Mouse (Mus musculus) layer of hippocampus, adult 2 months (tissue): ENCODE measurements around the gene Acot7. TPM values are rescaled to one million over a fixed set of nuclear protein-coding genes. Genes with fewer than 3 reads are reported as not detected.

Experiments
- DNase-seq, 2 experiments: peaks; one replicate each; pipeline ENCODE4 v3.0.0; 2022; ENCODE audit warnings: low spot score in 2 of 2
- H3K27ac ChIP-seq: fragments of 200-600 bp; 2 replicates; pipeline ENCODE4 v1.8.1; 2022
- H3K4me3 ChIP-seq: fragments of 200-600 bp; 2 replicates; pipeline ENCODE4 v1.8.1; 2022; ENCODE audit warnings: mild to moderate bottlenecking
- CTCF ChIP-seq: fragments of 200-600 bp; conservative IDR thresholded peaks from 2 replicates; pipeline ENCODE4 v1.8.1; 2022; ENCODE audit warnings: antibody characterized with exemption, mild to moderate bottlenecking, moderate library complexity
- total RNA-seq, 2 experiments: library from RNA; stranded (reverse); gene quantifications; 2 replicates each; pipeline ENCODE4 v1.2.3; 2021

Acot7 gene
- total RNA-seq, 2 experiments from 2014 or later: 306 to 335 TPM

DNA sequence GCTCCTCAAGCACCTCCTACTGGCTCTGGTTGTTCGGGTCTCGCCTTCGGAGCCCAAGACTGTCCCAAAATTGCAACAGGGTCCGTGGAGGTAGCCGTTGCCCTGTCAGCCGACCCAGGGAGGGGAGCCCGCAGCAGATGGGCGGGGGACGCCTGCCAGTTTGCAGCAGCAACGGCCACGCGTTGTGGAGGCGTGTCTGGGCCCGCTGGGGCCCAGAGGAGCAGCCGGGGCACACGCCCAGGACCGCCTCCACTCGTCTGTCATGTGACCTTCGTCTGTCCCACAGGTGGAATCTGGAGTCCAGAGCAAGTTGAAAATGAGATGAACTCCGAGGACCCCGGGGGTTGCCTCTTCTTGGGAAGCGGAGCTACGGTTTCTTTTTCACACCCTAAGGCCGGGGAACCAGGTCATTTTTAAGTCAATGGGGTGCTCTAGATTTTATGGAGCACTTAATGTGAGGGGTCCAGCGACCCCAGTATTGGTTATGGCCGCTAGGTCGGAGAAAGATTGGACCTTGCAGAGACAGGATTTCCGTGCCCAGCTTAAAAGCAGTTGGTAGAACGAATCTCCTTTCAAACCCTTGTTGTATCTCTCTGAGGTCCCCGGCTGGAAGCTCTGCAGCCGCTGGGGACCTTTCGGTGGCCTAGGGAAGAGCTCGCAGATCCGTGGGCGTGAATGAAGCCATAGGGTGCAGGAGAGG lies 19.2 kb upstream of the Acot7 start, which contains the start of gene Hes2:
TSS of gene Hes2 (plus strand) at position 283 of the 700 bp plus-strand sequence.
- DNase-seq: no peak
- Histone ChIP-seq H3K27ac (no peak within 1 kb of the TSS), H3K4me3 (no peak within 1 kb of the TSS; the same call in 1 of the 2 replicates)
- no peak for TF ChIP-seq CTCF

DNA sequence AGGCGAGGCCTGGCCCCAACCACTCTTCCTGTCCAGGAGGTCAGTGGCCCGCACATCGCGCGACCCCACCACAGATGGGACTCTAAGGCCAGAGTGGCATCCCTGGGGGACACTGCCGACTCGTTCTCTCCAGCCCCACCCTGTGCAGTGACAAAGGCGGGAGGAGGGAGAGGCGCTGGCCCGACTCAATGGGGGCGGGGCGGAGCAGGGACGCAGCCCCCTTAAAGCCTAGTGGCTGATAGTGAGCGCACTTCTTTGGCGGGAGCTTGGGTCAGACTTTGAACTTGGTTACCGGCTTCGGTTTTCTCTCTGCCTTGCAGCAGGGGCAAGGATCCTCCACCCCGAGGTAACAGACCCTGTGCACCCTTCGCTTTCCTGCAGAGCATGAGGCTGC lies 18.7 kb upstream of the Acot7 start:
- no peak for TF ChIP-seq CTCF
- Histone ChIP-seq H3K27ac (no peak overlapping the region), H3K4me3 (no peak overlapping the region; the same call in 1 of the 2 replicates)
- DNase-seq: no peak

DNA sequence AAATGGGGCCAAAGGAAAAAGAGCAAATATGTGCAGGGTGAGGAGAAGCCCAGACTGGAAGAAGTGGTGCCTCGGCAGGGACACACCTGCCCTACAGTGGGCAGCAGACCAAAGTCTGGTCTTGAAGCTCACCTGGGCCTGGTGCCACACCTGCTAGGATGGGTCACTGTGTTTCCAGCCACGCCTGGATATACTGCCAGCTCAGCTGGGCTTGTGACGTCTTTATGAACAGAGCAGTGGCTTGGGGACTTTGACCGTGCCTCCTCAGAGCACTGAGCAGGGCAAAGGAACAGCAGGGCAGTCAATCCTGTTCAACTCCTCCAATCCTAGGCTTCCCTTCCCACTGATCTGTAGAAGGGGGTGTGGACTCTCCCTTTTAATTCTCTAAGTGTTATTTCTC lies 17.2 kb upstream of the Acot7 start:
- TF ChIP-seq CTCF: no peak
- Histone ChIP-seq H3K27ac (no peak overlapping the region), H3K4me3 (no peak overlapping the region)
- DNase-seq: no peak

DNA sequence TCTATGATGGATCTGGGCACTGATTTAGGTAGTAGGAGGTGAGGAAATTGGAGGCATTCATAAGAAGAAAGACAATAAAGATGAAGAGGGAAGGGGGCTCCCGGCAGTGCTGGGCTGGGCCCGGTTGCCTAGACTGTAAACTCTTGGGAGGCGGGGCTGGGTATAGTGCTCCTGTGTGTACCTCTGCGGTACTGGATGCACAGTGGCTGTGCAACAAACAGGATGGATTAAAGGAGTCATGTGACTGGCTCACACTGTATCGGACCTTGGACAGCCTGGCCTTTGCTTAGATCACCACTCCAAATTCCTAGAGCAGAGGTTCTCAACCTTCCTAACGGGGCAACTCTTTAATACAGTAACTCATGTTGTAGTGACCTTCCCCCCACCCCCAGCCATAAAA lies 16.3 kb upstream of the Acot7 start:
- TF ChIP-seq CTCF: no peak
- no peak overlapping the region for H3K4me3 ChIP-seq
- no peak for DNase-seq
- H3K27ac ChIP-seq: no peak overlapping the region

DNA sequence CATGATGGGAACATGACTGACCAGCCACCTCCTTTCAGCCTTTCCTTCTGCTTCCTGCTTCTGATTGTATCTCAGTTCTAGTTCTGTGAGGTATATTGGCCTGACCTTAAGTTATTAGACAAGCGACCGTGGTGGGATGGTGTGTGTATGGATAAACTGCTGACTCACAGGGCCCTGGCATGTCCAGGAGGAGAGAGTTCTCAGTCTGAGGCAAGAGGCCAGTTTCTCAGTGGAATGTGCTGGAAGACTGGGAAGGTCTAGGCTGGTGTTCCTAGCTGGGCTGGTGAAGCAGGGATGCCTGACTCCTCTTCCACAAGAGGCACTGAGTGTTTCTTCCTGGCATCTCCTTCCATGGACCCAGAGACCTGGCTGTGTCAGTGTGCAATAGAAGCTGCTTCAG lies 15.2 kb upstream of the Acot7 start:
- no peak for DNase-seq
- TF ChIP-seq CTCF: no peak
- no peak overlapping the region for H3K27ac ChIP-seq
- no peak overlapping the region for H3K4me3 ChIP-seq

DNA sequence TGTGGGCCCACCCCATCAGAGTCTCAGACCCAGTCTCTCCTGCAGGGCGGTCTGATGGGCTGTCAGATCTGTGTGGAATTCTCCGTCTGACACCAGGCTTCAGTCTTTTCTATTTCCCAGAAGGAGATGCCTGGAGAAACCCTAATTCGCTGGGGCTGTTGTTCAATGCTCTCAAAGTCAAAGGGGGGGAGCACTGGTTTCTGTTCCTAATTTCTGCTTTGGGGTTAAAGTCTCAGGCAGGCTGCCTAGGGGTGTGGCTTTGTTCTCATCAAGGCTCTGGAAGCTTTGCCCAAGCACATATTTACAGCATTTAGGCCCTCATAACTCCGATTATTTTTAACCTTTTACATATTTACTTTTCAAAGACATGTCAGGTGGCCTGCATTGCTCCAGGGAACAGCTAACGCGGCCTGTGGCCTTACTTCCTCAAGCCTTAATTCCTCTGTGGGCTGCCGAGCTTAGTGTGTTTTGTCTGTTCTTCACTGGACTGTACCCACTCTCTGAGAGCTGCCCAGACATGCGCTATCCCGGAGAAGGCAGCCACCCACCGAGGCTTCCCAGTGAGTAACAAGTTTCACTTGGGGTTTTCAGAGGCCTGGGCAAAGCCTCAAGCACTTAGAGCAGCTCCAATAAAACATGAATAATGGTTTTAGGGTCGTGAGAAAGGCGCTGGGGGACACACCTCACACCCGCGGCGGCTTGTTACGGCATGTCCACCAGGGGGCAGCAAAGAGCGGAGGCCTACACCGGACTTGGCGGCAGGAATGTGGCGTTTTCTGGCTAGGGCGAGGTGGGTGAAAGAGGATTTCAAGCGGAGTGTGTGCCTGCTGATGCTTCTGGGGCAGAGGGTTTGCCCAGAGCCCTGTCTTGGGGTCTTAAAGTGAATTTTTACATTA lies 12.7 kb upstream of the Acot7 start:
- H3K27ac ChIP-seq: no peak overlapping the region
- TF ChIP-seq CTCF: peak; percentile 98
- H3K4me3 ChIP-seq: no peak overlapping the region
- peak; percentile 37 to 67 for DNase-seq

DNA sequence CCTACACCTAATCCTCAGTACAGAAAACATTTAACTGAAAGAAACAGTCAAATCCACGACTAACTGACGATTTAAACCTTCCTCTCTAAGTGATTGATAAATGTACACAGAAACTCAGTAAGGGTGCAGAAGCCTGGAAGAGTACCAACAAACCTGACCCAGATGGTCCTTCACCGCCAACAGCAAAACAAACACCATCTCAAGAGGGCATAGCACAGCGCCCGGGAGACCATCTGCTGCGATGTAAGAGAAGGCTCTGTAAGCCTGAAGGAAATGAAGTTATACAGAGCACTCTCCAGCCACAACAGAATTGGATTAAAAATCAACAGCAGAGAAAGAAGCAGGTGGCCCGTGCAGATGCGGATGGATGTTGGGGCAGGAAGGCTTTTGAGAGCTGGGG lies 9.9 kb upstream of the Acot7 start:
- no peak for DNase-seq
- Histone ChIP-seq H3K4me3 (no peak overlapping the region), H3K27ac (no peak overlapping the region)
- TF ChIP-seq CTCF: no peak

DNA sequence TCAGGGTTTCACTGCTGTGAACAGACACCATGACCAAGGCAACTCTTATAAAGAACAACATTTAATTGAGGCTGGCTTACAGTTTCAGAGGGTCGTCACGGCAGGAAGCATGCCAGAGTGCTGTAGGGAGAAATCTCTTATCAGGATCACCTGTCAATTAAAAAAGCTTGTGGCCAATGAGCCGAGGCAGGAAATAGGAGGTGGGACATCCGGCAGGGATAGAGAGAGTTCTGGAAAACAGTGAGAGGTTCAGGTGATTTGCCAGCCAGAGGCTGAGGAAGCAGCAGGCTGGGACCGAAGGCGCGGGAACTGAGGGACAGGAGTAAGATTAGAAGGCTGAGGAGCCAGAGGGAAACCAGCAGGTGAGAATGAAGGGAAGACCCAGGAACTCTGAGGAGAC lies 8.8 kb upstream of the Acot7 start:
- no peak for DNase-seq
- no peak for TF ChIP-seq CTCF
- no peak overlapping the region for H3K27ac ChIP-seq
- H3K4me3 ChIP-seq: no peak overlapping the region

DNA sequence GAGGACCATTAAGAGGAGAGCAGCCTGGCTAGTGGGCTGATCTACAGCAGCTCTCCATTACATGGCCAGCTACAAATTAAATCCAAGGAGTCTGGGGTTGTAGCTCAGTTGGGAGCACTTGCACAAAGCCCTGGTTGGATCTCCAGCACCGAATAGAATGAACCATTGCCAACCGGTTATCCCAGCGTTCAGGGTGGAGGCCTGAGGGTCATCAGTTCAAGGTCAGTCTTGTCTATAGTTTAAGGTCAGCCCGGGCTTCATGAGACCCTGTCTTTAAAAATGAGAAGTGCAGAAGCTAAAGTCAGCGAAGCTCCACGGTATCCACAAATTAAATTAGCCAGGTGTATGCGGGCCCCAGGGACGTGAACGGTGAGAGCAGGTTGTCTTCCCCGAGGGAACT lies 7.6 kb upstream of the Acot7 start:
- no peak for TF ChIP-seq CTCF
- no peak for DNase-seq
- Histone ChIP-seq H3K4me3 (no peak overlapping the region), H3K27ac (no peak overlapping the region)

DNA sequence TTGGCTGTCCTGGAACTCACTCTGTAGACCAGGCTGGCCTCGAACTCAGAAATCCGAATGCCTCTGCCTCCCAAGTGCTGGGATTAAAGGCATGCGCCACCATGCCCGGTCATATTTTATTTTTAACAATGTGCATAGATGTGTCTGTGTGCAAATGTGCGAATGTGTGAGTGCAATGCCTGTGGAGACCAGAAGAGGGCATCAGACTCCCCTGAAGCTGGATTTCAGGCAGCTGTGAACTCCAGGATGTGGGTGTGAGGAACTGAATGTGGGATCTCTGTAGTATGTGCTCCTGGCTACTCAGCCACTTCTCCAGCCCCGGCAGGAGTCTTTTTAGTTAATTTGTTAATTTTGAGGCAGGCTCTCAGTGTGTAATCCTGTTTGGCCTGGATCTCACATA lies 6.4 kb upstream of the Acot7 start:
- no peak for DNase-seq
- TF ChIP-seq CTCF: peak; percentile 45
- H3K4me3 ChIP-seq: no peak overlapping the region
- H3K27ac ChIP-seq: no peak overlapping the region

DNA sequence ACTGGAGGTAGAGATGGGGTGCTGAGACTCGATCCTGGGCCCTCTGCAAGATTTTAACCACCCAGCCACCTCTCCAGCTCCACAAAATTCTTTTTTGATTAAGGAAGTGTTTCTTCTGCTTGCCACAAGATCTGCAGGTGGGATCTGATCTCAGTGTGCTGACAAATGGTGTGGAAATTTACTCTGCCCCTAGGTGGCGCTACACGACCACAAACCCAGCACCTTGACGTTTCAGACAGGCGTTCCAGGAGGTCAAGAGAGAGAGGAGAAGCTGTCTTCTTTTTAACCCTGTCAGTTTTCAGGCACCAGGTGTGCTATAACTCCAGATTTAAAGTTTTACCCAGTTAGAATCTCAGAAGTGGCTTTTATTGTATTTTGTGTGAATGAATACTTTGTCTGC lies 4.9 kb upstream of the Acot7 start:
- no peak overlapping the region for H3K4me3 ChIP-seq
- peak; percentile 95 for TF ChIP-seq CTCF
- no peak overlapping the region for H3K27ac ChIP-seq
- DNase-seq: peak; percentile 79 to 86

DNA sequence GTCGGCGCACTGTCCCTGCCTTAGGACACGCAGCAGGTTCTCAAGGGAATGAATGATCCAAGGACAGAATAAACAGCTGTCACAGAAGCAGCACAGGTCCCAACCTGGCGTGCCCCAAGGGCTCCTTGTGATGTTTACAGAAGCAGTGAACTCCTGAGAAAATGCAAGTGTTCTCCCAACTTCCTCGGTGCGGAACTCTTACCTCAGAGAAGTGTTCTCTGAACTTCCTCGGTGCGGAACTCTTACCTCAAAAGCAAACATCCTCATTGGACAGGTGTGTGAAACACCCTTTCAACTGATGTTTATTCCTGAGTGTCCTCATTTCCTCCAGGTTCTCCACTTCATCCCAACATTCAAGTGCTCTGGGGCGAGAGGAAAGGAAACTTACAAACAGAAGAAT lies 4.0 kb upstream of the Acot7 start:
- no peak for TF ChIP-seq CTCF
- no peak overlapping the region for H3K27ac ChIP-seq
- no peak overlapping the region for H3K4me3 ChIP-seq
- DNase-seq: no peak

DNA sequence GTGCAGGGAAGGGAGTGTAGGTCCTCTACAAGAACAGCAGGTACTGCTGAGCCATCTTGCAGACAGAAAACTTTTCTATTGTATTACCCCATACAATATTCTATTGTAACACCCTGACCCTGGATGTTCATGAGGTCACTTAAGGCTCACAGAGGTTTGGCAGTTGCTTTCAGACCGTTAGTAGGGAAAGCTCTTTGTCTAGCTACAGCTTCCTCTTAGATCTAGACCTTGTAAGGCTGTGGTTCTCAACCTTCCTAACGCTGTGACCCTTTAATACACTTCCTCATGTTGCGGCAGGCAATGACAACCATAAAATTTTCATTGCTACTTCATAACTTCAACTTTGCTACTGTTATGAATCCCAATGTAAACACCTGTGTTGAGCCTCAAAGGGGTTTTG lies 1.3 kb upstream of the Acot7 start:
- DNase-seq: no peak
- no peak overlapping the region; the same call in 1 of the 2 replicates for H3K27ac ChIP-seq
- H3K4me3 ChIP-seq: no peak overlapping the region
- no peak for TF ChIP-seq CTCF

DNA sequence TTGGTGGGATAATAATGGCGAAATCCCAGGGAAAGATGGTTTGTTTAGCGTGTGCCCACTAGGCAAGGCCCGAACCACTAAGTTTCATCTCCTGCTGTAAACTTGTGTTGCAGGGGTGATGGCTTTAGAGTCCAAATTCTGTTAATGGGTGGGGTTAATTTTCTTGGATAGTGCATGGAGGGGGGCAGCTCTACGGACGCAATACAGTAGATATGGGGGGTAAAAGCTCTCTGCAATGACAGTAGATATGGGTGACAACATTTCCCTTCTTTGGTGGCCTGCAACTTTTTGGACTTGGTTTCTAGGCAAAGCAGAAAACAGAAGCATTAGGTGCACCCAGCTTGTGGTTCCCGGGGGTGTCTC lies 779 bp upstream of the Acot7 start:
- no peak for DNase-seq
- peak overlapping the region; percentile 84 for H3K4me3 ChIP-seq
- H3K27ac ChIP-seq: peak overlapping the region; percentile 96
- no peak for TF ChIP-seq CTCF
